Mouse (Mus musculus) embryonic facial prominence, embryonic 11.5 days (tissue): ENCODE measurements at regions not wholly inside any gene's neighbourhood (a gene's known extent, or its start where the extent isn't known, plus 50 kb on each side); places are given as distances from the start of the nearest gene placed in this dataset.

Source experiments
- ATAC-seq: fragments of 200-750 bp; cut with Nextera tagmentation; replicated peaks from 2 replicates; pipeline ENCODE4 v1.8.0; 2017; ENCODE audit warnings: low read depth; ENCODE audit not compliant: insufficient number of reproducible peaks, low FRiP score, low TSS enrichment
- DNase-seq: peaks from one replicate; pipeline ENCODE4 v3.0.0-alpha.2; 2015; ENCODE audit warnings: low spot score
- H3K27ac ChIP-seq: fragments of 300-500 bp; sonication (generic); replicated peaks from 2 replicates; pipeline ENCODE4 v1.5.1; 2014; ENCODE audit warnings: mild to moderate bottlenecking, low read depth, low read length, control low read depth
- H3K27me3 ChIP-seq: fragments of 300-500 bp; sonication (generic); 2 replicates; pipeline ENCODE4 v1.6.1; 2014; ENCODE audit warnings: mild to moderate bottlenecking, low read length, moderate library complexity, mixed read lengths; ENCODE audit not compliant: control insufficient read depth, insufficient read depth
- H3K36me3 ChIP-seq: fragments of 300-500 bp; sonication (generic); replicated peaks from 2 replicates; pipeline ENCODE4 v1.6.1; 2014; ENCODE audit warnings: low read depth, mild to moderate bottlenecking, low read length, moderate library complexity, mixed read lengths; ENCODE audit not compliant: control insufficient read depth, insufficient read depth
- H3K4me1 ChIP-seq: fragments of 300-500 bp; sonication (generic); 2 replicates; pipeline ENCODE4 v1.6.1; 2014; ENCODE audit warnings: low read length, mixed read lengths; ENCODE audit not compliant: control insufficient read depth, insufficient read depth
- H3K4me2 ChIP-seq: fragments of 300-500 bp; sonication (generic); 2 replicates; pipeline ENCODE4 v1.6.1; 2014; ENCODE audit warnings: low read depth, mild to moderate bottlenecking, control low read depth, low read length, moderate library complexity
- H3K4me3 ChIP-seq: fragments of 300-500 bp; sonication (generic); 2 replicates; pipeline ENCODE4 v1.5.1; 2014; ENCODE audit warnings: low read depth, low read length, control low read depth
- H3K9ac ChIP-seq: fragments of 300-500 bp; sonication (generic); replicated peaks from 2 replicates; pipeline ENCODE4 v1.6.1; 2014; ENCODE audit warnings: mild to moderate bottlenecking, control low read depth, low read length
- H3K9me3 ChIP-seq: fragments of 300-500 bp; sonication (generic); replicated peaks from 2 replicates; pipeline ENCODE4 v1.6.1; 2016; ENCODE audit warnings: mild to moderate bottlenecking, low read length, inconsistent platforms, mixed read lengths; ENCODE audit not compliant: control insufficient read depth
- WGBS: fragments of 180-500 bp; shearing (Covaris S2); extraction: QIAGEN DNeasy Blood & Tissue Kit; methylation state at CpG from one replicate; pipeline ENCODE4 v1.1.7; 2014; 5-methylcytosine and 5-hydroxymethylcytosine counted together

DNA sequence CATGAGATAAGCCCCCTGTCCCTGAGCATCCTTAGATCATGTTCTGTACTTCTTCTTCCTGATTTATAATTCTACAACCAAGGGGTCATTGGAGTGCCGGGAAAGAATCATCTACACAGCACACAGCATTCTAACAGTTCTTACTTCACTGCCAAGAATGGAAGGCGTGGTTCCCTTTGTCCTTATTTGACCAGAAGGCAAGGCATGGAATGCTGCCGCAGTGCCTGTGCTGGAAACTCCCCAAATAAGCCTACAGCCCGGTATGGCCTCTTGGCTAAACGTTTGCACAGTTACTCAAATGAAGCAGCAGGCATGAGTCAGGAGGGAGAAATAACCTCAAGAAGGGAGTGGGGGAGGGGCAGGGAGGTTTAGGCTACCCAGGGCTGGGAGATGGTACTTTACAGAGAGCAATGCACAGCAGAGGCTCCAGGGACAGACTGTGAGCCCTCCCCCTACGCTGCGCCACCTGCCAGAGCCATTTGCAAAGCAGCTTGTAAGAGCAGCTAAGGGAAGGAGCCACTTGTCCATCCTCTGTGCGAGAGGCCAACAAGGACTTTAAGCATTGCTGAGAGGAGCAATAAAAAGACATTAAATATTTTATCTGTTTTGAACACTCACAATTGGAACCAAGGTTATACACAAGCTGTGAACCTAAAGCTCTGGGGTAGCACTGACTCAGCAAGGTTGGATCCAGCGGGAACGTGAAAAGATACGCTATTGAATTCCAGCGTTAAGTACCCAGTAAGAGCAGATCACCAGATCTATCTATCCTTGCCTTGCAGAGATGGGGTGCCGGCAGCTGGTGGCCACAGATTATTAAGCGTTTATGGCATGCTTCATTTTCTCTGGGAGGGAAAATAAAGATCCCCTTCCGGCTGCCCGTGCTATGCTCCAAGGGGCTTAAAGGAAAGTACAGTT is 104.2 kb upstream of the Klf7 start:
- Histone ChIP-seq H3K9ac (no peak overlapping the region), H3K4me2 (no peak overlapping the region), H3K27me3 (no peaks in the 10 kb centered on the region), H3K9me3 (no peaks in the 10 kb centered on the region), H3K36me3 (no peaks in the 10 kb centered on the region), H3K4me1 (no peaks in the 10 kb centered on the region; the same call in 1 of the 2 replicates), H3K4me3 (no peak overlapping the region), H3K27ac (no peak overlapping the region)
- DNase-seq (peak; percentile 54), ATAC-seq (peak; percentile 78; the same call in 1 of the 2 replicates)
- WGBS: 33% methylated on average over 16 of the region's 16 CpGs

- no peaks in the 10 kb centered on the region; the same call in 1 of the 2 replicates for H3K4me1 ChIP-seq
These were observed 102.0 kb upstream of the Klf7 start for GRCm38 (mm10) chr1:64223779-64224687.

DNA sequence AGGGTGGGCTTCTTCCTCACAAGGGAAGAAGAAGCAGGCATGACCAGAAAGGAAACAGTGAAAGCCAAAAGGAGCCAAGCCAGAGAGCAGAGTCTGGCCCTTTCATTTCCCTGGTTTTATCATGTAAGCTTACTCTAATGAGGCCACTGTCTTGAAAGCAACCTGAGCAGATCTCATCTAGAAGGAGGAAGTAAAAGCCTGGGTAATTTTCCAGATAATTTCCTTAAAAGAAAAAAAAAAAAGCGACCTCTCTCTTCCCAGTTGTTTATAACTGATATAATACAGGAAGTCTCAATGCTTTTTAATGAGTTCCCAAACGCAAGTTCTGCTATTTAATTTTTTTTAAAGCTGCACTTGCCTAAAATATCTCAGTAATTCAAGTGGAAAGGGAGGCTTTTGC is 100.4 kb upstream of the Klf7 start:
- Histone ChIP-seq H3K27ac (no peak overlapping the region), H3K4me3 (no peak overlapping the region), H3K27me3 (no peaks in the 10 kb centered on the region), H3K36me3 (no peaks in the 10 kb centered on the region), H3K9me3 (no peaks in the 10 kb centered on the region), H3K4me1 (no peaks in the 10 kb centered on the region; the same call in 1 of the 2 replicates), H3K4me2 (no peak overlapping the region), H3K9ac (no peak overlapping the region)
- WGBS: 51% methylated on average over 2 of the region's 2 CpGs
- ATAC-seq (no peak), DNase-seq (no peak)

More at GRCm38 (mm10) chr1:64223779-64224687, 102.0 kb upstream of the Klf7 start:
- Histone ChIP-seq H3K9me3 (no peaks in the 10 kb centered on the region), H3K4me2 (no peak overlapping the region), H3K9ac (no peak overlapping the region), H3K27me3 (no peaks in the 10 kb centered on the region), H3K36me3 (no peaks in the 10 kb centered on the region), H3K27ac (no peak overlapping the region), H3K4me3 (no peak overlapping the region)
- no peak; the same call in 1 of the 2 replicates for ATAC-seq
- WGBS: 72% methylated on average over 19 of the region's 19 CpGs
- DNase-seq: peak; percentile 36

GRCm38 (mm10) chr1:64220486-64220885 is 98.4 kb upstream of the Klf7 start:
- WGBS: 94% methylated on average over 1 of the region's 1 CpGs
- Histone ChIP-seq H3K4me2 (no peak overlapping the region), H3K36me3 (no peaks in the 10 kb centered on the region), H3K27ac (no peak overlapping the region), H3K9me3 (no peaks in the 10 kb centered on the region), H3K4me1 (no peaks in the 10 kb centered on the region), H3K27me3 (no peaks in the 10 kb centered on the region), H3K9ac (no peak overlapping the region), H3K4me3 (no peak overlapping the region)
- DNase-seq: peak; percentile 42
- no peak for ATAC-seq

- 78% methylated on average over 5 of the region's 5 CpGs for WGBS
- Histone ChIP-seq H3K27me3 (no peaks in the 10 kb centered on the region), H3K9ac (no peak overlapping the region), H3K36me3 (no peaks in the 10 kb centered on the region), H3K27ac (no peak overlapping the region), H3K4me2 (no peak overlapping the region), H3K4me3 (no peak overlapping the region), H3K4me1 (no peaks in the 10 kb centered on the region), H3K9me3 (no peaks in the 10 kb centered on the region)
- no peak for ATAC-seq
- no peak for DNase-seq
These were observed 98.0 kb upstream of the Klf7 start for GRCm38 (mm10) chr1:64220040-64220439.

- ATAC-seq (no peak), DNase-seq (no peak)
- no peak overlapping the region for H3K4me2 ChIP-seq
- no peaks in the 10 kb centered on the region for H3K27me3 ChIP-seq
- no peak overlapping the region for H3K9ac ChIP-seq
- WGBS: 72% methylated on average over 4 of the region's 4 CpGs
- no peaks in the 10 kb centered on the region for H3K9me3 ChIP-seq
- no peaks in the 10 kb centered on the region for H3K36me3 ChIP-seq
- no peak overlapping the region for H3K27ac ChIP-seq
- H3K4me3 ChIP-seq: no peak overlapping the region
- no peaks in the 10 kb centered on the region for H3K4me1 ChIP-seq
These were observed 93.6 kb upstream of the Klf7 start for GRCm38 (mm10) chr1:64215646-64216045.

GRCm38 (mm10) chr1:64209131-64209530 is 87.0 kb upstream of the Klf7 start:
- DNase-seq (no peak), ATAC-seq (no peak)
- Histone ChIP-seq H3K27me3 (no peaks in the 10 kb centered on the region), H3K27ac (no peak overlapping the region), H3K9me3 (no peaks in the 10 kb centered on the region), H3K36me3 (no peaks in the 10 kb centered on the region), H3K4me2 (no peak overlapping the region), H3K4me1 (no peaks in the 10 kb centered on the region), H3K9ac (no peak overlapping the region), H3K4me3 (no peak overlapping the region)
- 71% methylated on average over 1 of the region's 1 CpGs for WGBS
